Mouse (Mus musculus): ENCODE measurements around the gene Bcl9l. TPM values are rescaled to one million over a fixed set of nuclear protein-coding genes. Genes with fewer than 3 reads are reported as not detected.

Gene Bcl9l
- 95.6 to 104 TPM (median 102 TPM) in 4 replicates for total RNA-seq (2023)

GRCm38 (mm10) chr9:44482552-44482951 lies at the start of gene Bcl9l:
Gene Bcl9l (plus strand): TSS chr9:44482825.

GRCm38 (mm10) chr9:44440961-44441360 lies 41.7 kb upstream of the Bcl9l start, which contains the start of gene Foxr1:
Gene Foxr1 (minus strand): TSS chr9:44441136.

GRCm38 (mm10) chr9:44454891-44455220 lies 27.8 kb upstream of the Bcl9l start, which contains the start of gene Upk2:
Gene Upk2 (minus strand): TSS chr9:44454976.

Other genes with a start within 250 kb of the Bcl9l start
- 133 to 146 TPM (median 140 TPM) in 4 replicates for gene Cbl, start 248.8 kb upstream of the Bcl9l start, total RNA-seq (2023)
- not detected in 4 replicates for gene Ccdc153, start 242.1 kb upstream of the Bcl9l start, total RNA-seq (2023)
- not detected in 4 replicates for gene Pdzd3, start 231.4 kb upstream of the Bcl9l start, total RNA-seq (2023)
- gene Nlrx1, start 214.2 kb upstream of the Bcl9l start, total RNA-seq (2023): 4.3 to 6.5 TPM (median 6.0 TPM) in 4 replicates
- not detected in 4 replicates for gene Abcg4, start 194.2 kb upstream of the Bcl9l start, total RNA-seq (2023)
- gene Hinfp, start 177.2 kb upstream of the Bcl9l start, total RNA-seq (2023): 52.6 to 65.7 TPM (median 58.7 TPM) in 4 replicates
- 17.0 to 21.3 TPM (median 20.4 TPM) in 4 replicates for gene C2cd2l, start 162.5 kb upstream of the Bcl9l start, total RNA-seq (2023)
- gene Dpagt1, start 156.8 kb upstream of the Bcl9l start, total RNA-seq (2023): 8.1 to 11.0 TPM (median 9.4 TPM) in 4 replicates
- 34.2 to 44.5 TPM (median 37.9 TPM) in 4 replicates for gene H2afx, start 148.1 kb upstream of the Bcl9l start, total RNA-seq (2023)
- 14.8 to 18.8 TPM (median 16.7 TPM) in 4 replicates for gene Hmbs, start 138.6 kb upstream of the Bcl9l start, total RNA-seq (2023)
- 60.1 to 72.9 TPM (median 69.4 TPM) in 4 replicates for gene Vps11, start 121.2 kb upstream of the Bcl9l start, total RNA-seq (2023)
- gene Hyou1, start 103.3 kb upstream of the Bcl9l start, total RNA-seq (2023): 74.5 to 88.3 TPM (median 81.6 TPM) in 4 replicates
- gene Slc37a4, start 86.0 kb upstream of the Bcl9l start, total RNA-seq (2023): 16.5 to 19.7 TPM (median 17.7 TPM) in 4 replicates
- 2,372 to 2,652 TPM (median 2,528 TPM) in 4 replicates for gene Rps25, start 75.7 kb upstream of the Bcl9l start, total RNA-seq (2023)
- 56.6 to 62.6 TPM (median 60.0 TPM) in 4 replicates for gene Trappc4, start 75.2 kb upstream of the Bcl9l start, total RNA-seq (2023)
- gene Ccdc84, start 64.3 kb upstream of the Bcl9l start, total RNA-seq (2023): 38.7 to 53.8 TPM (median 40.0 TPM) in 4 replicates
- not detected in 4 replicates for gene Foxr1, start 41.7 kb upstream of the Bcl9l start, total RNA-seq (2023)
- not detected in 4 replicates for gene Upk2, start 27.8 kb upstream of the Bcl9l start, total RNA-seq (2023)
- gene Cxcr5, start 79.1 kb downstream of the Bcl9l start, total RNA-seq (2023): 251 to 279 TPM (median 270 TPM) in 4 replicates
- 298 to 313 TPM (median 307 TPM) in 4 replicates for gene Ddx6, start 122.1 kb downstream of the Bcl9l start, total RNA-seq (2023)
- not detected in 4 replicates for gene Treh, start 190.4 kb downstream of the Bcl9l start, total RNA-seq (2023)